Mouse (Mus musculus) kidney, adult 2 months (tissue): ENCODE data around the gene P2ry6.

Source experiments
- CTCF ChIP-seq: fragments of 200-500 bp; conservative IDR thresholded peaks from 2 replicates; pipeline ENCODE4 v1.5.1; 2011; ENCODE audit warnings: low read depth, mild to moderate bottlenecking, control low read depth, low read length, moderate library complexity, mixed read lengths; ENCODE audit not compliant: insufficient read depth, insufficient read length
- POLR2A ChIP-seq: fragments of 200-500 bp; IDR thresholded peaks from one replicate; pipeline ENCODE4 v1.6.1; 2011; ENCODE audit warnings: low read depth, low read length, control low read depth

DNA sequence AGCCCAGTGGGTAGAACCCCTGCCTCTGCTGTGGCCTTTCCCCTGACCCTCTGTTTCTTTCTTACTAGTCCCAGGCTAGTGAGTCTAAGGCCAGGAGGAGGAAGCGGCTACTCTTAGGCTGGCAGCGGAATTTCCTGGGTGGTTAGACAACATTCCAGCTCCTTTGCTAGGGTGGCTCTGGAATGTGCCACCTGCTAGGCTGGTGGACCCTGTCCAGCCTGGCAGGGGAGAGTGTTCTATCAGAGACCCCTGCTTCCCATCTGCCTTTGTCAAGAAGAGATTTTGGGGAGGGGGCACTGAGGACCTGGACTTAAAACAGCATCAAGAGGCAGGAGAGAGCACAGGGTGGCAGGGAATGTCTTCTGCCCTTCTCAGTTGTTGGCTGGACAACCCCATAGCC lies 31.8 kb upstream of the P2ry6 start:
- no peak for TF ChIP-seq POLR2A
- no peak for TF ChIP-seq CTCF
